Mouse (Mus musculus): ENCODE results near the gene Samsn1.

Samsn1 gene

DNA sequence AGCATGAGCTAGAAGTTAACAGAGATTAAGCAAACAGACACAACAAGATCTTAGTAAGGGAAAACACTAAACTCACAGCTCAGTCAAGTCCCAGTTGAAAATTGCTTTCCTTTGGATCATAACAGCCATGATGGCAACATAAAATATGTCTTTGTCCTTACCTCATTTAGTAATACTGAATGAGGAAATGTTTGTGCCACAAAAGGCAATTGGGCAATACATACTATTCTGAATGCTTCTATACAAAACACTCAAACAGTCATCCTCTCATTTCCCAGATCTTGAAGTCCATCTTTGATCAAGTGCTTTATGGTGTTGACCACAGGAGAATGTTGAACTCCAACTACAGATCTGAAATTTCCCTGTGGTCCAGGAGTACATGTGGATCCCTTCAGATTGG is 88.7 kb downstream of the Samsn1 start:
- DNase-seq (ENCODE audit: low spot score in 2 of 2) = no peak

DNA sequence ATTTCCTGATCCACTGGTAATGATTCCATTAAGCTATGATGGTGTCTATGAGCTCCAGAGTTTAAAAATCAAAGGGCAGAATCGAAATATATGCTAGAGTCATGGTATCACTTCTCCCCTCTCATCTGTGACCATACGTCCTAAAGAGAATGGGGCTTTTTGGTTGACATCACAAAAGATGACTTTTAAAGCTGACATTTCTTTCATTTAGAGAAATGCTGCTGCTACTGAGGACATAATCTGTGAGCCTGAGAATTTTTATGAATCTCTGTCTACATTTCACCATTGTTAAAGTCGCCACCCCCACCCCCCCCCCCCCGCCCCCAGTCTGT is 91.9 kb downstream of the Samsn1 start:
- no peak for DNase-seq (ENCODE audit: low spot score in 2 of 2)

DNA sequence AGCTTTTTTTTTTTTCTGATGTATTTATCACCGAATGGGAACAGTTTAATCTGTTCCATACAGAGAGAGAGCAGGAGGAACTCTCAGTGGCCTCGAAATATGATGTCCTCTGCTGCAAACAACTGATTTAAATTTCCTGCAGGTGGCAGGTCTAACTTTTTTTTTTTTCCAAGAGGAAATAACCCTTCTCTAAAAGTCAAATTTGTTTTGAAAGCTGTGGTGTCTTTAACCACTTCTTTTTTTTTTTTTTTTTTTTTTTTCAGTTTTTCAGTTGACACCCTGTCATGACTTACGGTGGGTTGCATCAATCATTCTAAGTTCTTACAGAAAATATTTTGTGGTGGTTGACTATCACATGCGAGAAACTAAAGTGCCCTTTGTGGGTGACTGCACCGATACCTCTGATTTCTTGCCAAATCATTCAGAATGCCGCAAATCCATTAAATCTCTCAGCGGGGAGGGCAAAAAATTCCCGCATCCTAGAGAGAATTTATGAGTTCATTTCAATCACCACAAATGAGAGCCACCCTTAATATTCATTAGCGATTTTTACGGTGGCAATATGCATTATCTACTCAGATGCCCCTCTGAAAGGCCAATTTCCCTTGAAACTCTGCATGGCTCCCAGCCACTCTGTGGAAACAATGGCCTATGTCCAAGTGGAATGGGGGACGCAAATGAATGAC is 92.4 kb downstream of the Samsn1 start:
- DNase-seq (ENCODE audit: low spot score in 2 of 2) = no peak

DNA sequence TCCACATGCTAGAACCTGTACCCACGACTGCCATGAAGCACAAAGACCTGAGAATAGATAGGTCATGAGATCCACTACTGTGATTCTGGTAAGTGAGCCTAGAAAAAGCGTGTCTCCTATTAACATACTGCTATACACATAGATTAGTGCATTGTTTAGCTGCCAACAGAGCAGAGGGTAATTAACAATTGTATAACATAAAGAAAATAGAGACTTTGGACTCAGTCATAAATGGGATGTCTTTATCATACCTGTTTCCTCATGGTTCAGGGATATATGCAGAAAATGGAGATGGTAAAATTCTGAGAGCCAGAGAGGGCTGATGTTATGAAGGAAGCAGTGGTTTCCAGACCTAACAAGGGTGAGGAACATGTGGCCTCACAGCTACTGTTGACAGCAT is 95.6 kb downstream of the Samsn1 start:
- no peak for DNase-seq (ENCODE audit: low spot score in 2 of 2)

DNA sequence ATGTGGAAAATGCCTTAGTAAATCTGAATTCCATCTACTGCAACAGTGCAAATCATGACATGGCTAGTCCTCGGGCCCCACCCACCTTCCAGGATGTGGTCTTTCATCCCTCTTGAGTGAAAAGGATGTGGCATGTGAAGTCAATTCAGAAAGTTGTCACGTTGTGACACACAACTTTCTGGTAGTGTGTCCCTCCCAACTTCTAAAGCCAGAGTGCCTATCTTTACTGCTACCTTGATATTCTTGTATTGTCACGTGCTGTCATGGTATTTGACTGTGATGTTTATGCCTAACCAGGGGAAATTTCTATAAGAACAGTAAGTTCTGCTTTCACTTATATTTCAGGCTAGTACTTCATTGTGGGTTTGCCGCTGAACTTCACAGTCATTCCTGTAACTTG is 101.2 kb downstream of the Samsn1 start:
- DNase-seq (ENCODE audit: low spot score in 2 of 2) = no peak

DNA sequence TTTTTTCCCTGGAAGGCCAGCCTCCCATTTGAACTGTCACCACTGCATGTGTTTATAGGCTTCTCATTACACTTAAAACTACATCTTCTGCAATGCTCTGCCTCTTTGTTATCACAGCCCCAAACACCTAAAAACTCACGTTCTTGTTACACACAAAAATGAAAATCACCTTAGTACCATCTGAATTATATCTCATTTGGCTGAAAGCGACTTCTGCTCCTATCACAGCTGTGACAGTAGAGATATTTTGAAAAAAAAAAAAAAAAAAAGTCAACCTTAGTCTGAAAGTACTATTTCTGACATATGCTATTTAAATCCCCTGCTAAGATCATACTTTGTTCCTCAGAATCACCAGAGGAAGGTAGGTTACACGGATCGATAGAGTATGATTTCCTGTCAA is 102.8 kb downstream of the Samsn1 start:
- no peak for DNase-seq (ENCODE audit: low spot score in 2 of 2)

DNA sequence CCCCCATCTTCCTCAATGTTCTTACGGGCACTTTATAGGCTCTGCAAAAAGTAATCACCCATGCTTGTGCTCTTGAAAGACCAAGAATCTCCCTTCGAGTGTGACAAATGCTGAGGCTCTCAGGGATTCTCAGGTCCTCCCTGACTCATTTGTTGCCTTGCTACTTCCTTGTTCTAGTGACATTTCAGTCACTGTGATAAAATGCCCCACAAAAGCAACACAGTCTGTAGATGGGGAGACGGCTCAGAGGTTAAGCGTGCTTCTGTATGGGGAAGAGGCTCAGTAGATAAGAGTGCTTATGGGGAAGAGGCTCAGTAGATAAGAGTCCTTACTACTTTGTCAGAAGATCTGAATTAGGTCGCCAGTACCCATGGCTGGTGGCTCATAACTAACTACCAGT is 104.4 kb downstream of the Samsn1 start:
- no peak for DNase-seq (ENCODE audit: low spot score in 2 of 2)

DNA sequence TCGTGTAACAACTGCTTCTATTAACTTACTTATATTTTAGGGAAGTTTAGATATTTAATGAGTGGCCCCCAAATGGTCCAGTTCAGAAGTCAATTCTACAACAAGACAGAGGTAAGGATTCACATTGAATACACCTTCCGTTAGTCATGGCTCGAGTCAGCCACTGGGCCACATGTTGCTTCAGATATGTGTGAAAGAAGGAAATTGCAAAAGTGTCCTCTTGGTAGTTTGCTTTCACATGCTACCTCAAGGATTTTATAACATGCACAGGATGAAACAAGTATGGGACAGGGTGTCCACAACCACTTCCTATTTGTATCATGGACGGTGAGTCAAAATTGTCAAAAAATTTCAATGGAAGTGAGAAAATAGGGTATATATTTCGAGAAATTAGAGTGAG is 110.0 kb downstream of the Samsn1 start:
- no peak for DNase-seq (ENCODE audit: low spot score in 2 of 2)

DNA sequence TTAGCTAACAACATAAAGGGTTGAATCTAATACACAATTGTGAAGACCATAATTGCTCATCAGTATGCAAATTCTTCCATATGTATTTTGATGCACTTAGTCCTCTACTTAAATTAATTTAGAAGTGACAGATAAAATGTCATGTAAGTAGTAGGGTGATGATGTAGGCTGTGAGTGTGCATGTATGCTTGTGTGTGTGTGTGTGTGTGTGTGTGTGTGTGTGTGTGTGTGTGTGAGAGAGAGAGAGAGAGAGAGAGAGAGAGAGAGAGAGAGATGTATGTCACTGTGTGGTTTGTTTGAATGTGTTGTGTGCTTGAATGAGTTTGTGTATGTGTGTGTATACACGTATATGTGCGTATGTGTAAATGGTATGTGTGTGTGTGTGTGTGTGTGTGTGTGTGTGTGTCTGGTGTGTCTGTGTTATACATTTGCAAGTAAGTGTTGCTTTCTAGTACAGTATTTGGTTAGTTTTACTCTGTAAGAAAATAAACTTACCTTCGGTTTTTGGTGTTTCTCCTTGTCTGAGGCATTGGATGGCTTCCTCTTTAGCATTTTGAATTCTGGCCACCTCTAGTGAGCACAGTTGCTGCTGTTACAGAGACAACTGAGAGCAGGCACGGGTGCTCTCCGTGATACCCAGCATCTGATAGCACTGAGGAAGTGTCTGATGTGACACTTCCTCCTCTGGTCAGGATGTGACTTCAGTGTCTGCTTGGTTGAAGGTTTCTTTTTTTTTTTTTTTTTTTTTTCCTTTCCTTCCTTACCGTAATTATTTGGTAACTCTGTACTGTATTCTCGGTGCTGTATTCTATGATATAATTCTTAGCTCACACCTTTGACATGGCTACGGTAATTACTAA is 113.2 kb downstream of the Samsn1 start:
- DNase-seq (ENCODE audit: low spot score in 2 of 2) = peak in 1 of 2 experiments; percentile 5

DNA sequence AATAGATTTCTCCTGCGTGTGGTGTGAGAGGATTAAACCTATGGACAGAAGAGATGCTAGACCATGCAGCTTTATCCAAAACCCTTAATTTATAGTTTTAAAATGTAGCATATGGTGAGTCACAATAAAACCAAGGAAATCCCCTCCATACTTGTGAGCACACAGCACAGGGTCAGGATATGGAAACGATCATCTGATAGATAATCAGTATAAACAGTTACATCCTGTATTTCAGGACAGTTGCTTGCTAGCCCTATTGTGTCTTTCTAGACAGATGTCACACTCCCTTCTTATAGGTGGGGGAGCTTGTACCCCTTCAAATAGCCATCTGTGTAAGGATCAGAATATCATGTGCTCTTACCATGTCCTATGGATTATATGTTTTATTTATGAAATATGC is 115.3 kb downstream of the Samsn1 start:
- no peak for DNase-seq (ENCODE audit: low spot score in 2 of 2)

DNA sequence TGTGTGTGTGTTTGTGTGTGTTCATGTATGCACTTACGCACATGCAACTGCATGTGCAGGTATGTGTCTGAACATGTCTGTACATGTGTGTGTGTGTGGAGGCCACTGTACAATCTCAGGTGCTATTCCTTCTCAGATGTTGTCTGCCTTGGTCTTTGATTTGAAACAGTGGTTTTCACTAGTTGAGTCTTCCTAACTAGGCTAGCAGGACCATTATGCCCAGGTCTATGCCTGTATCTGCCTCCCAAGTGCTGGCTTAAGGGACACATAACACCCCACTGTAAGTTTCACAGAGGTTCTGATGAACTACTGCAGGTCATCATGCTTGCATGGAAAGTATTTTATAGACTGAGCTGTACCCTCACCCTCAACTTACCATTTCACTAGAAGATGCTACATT is 115.8 kb downstream of the Samsn1 start:
- DNase-seq (ENCODE audit: low spot score in 2 of 2) = no peak

DNA sequence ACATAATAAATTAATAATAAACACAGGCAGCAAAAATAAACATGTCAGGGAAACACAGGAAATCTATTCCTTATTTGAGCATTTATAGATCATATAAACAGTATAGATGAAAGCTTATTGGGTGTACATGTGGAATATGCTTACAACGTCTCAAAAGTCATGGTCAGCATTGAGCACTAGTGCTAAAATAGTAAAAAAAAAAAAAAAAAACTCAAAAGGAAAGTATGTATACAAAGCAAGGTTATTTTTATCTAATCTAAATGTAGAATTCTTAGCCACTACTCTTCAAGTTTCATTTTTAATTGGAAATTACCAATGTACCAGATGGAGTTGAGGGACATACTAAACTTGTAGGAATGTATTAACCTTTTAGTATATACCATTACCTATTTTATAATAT is 116.8 kb downstream of the Samsn1 start:
- DNase-seq (ENCODE audit: low spot score in 2 of 2) = no peak

DNA sequence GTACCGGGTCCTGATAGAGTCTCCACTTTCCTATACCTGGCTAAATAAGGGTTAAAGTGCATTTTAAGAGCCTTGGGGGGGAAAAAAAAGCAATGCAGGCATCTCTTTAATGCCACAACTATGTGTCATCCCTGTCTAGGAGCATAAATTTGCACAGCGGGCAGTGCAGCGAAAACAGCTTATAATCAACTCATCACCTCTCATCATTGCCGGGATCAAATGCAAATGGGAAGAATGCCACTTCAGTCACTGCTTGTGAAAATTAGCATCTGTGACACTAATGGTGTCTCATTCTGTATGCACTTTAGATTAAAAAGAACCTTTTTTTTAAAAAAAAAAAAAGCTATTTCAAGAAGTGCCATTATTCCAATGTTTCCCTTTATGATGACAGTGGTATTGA is 118.0 kb downstream of the Samsn1 start:
- DNase-seq (ENCODE audit: low spot score in 2 of 2) = no peak

DNA sequence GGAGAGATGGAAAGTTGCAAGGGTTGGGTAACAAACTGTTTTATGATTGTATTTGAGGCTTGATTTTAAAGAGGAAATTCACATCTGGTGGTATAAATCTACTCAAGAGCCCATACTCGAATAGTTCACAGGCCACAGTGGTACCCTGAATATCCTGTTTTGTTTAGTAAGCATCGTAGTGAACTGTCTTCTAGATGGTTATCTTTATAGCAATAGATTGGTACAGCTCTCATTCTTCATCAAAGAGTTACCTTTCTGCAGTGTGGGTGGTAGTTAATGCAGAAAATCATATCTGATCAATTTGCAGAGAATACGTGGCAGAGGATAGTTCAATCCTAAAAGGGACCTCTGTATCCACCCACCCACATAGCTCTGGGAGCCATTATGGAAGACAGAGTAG is 119.1 kb downstream of the Samsn1 start:
- DNase-seq (ENCODE audit: low spot score in 2 of 2) = no peak

DNA sequence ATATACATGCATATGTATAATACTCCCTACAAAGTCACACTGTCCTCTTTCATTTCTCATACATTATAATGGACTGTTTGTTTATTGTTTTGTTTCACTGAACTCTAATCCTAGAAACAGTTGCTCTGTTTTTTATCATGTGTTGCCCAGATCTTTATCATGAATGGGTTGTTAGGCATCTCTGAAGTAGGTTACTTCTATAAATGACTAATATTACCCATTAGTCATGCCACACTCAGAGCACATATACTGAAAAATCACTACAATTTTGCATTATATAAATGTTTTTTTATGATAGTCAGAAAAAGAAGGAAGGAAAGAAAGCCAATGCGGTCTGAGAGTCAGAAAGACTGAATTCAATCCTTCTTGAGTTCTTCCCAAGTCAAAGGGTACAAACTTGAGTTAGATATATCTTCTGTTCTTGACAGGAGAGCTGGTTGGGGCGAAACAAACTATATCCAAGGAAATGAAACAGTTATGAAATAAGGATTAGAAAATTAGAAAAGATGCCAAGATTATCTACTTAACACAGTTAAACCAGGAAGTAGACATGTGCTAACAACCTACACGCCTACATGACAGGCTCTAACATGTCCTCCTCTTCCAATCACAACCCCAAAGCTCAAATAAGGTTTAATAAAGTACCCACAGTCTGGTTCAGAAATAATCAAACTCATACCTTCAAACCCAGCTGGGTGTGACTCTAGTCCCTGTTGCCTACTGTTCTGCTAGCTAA is 122.0 kb downstream of the Samsn1 start:
- DNase-seq (ENCODE audit: low spot score in 2 of 2) = no peak

DNA sequence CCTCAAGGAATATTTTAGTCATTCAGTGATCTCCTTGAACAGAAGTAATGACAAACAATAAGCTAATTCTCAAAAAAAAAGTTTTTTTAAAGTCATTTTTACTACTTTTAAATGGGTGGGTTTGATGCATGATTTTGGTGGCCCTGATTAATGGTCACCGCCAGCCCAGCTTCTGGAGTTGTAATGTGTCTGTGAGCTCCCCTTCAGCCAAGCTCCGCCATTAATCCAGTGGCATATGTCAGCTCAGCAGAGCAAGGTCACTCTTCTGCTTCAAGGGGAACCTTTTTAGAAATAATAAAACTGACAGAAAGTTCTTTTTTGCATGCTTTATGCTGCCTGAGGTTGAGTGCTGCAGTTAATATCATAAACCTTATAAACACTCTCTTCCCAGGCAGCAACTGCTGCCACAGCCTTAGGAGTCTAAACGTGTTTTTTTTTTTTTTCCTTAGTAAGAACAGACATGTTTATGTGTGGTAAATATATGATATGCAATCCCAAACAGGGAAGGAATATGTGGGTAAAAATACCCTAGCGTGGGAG is 124.2 kb downstream of the Samsn1 start:
- no peak for DNase-seq (ENCODE audit: low spot score in 2 of 2)

DNA sequence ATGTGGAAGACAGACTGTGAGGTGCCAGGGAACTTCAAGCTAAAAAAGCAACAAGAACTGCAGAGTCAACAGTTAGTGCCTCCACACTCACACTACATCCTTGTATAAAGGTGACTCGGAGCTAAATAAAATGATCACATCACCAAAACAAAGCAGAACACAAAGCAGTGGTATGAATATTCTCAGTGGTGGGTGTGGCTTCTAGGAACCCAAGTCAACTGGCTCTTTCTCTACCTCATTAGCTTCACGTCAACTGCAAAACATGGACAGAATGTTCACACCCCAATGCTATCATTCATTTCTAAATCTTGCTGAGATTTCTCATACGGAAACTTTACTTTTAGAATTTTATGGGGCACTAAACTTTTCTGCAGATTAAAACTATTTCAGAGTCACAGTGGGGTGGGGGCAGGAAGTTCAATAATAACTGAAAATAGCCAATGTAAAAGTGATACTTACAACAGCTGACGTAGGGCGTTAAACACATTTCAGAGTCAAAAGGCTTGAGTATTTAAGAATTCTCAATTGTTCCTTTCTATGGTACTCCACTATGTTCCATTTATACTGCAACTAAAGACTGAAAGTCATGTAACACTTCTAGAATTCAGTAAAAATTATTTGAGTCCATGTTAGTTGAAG is 127.7 kb downstream of the Samsn1 start:
- no peak for DNase-seq (ENCODE audit: low spot score in 2 of 2)

DNA sequence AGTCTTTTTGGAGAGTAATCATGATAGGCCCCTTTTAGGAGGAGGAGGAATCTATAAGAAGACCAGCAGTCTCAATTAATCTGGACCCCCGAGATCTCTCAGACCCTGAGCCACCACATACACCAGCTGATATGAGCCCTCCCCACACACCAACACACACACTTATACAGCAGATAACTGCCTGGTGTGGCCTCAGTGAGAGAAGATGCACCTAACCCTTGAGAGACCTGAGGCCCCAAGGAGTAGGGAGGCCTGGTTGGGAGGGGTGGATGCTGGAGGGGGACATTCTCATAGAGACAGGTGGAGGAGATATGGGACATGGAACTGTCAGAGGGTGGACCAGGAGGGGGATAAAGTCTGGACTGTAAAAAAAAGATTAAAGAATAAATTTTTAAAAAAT is 128.6 kb downstream of the Samsn1 start:
- DNase-seq (ENCODE audit: low spot score in 2 of 2) = no peak

DNA sequence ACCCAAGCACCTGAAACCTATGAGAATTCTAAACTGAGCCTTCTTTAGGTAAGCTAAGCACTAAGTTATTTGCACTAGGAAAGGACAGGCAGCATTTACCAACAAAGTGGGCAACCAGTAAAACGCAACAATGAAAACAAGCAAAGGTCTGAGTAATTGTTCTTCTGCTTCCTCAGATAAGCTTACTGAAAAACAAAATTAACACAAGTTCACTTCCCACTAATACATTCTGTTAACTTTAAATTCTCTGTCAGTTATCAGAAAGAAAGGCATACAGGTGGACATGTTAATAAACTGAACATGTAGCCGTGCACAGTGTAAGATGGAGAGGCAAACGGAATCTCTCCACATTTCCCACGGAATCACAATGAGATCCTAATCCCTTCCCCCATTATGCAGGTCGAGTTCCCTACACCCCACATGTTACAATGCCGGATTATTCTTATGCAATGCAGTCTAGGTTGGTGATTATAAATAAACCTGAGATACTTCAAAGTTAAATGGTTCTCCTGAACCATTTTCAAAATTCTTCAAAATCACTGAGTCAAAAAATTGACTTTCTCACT is 132.9 kb downstream of the Samsn1 start:
- no peak for DNase-seq (ENCODE audit: low spot score in 2 of 2)

DNA sequence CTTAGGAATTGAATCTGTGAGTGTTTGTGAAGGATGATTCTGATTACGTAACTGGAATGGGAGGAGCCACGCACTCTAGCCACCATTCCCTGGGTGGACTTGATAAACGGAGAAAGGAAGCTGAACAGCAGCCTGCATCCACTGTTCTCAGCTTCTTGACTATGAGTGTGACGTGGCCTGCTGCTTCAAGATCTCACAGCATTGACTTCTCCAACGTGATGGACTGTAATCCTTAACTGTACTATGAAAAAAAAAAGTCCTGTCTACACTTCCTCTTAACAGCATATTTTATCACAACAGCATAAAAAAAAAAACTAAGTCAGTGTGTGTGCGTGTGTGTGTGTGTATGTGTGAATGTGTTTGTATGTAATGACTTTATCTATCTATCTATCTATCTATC is 134.9 kb downstream of the Samsn1 start:
- no peak for DNase-seq (ENCODE audit: low spot score in 2 of 2)

DNA sequence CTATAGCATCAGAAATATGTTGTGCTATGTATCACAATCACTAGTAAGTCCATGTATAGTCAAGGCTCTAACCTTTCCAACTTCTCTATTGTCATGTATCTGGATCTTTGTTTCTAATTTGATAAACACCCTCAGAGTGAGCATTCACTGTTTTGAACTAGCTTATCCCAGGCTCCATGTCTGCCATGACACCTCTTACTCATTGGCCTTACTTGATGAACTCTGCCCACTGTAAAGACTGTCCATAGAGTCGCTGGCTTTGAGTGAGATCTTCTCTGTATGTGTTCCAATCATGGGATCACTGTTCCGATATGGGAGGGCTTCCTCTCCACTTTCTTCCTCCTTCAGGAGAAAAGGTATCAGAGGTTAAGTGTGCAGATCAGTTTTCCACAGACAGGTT is 143.2 kb downstream of the Samsn1 start:
- DNase-seq (ENCODE audit: low spot score in 2 of 2) = no peak

DNA sequence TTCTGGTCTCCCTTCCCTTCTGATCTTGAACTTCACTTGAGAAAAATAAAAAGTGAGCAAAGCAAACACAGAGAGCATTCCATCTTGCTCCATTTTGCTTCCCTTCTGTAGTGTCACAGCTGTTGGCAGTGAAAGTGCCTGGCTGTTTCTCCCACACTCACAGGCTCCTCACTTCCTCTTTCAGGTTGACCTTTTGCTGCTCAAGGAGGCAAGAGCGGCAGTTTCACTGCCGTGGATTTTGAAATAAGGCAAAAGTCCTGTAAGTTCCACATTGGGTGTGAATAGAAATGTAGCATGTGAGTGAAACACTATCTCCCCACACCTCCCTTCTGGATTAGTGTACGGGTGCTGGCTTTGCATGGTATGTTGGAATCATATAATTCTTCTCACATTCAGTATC is 144.9 kb downstream of the Samsn1 start:
- peak in 1 of 2 experiments; percentile 3 for DNase-seq (ENCODE audit: low spot score in 2 of 2)

All from left cerebral cortex, adult 9 months (tissue).